Mouse (Mus musculus) CD8-positive naive resting alpha-beta T cell, adult 2 months (primary cell): ENCODE data around the gene Ntsr1.

Source experiments
- DNase-seq, 2 experiments: peaks; one replicate each; pipeline ENCODE4 v3.0.0; 2022; ENCODE audit warnings: low read depth in 2 of 2, low spot score in 2 of 2

Ntsr1 gene

GRCm38 (mm10) chr2:180556470-180556869, 56.7 kb downstream of the Ntsr1 start:
- no peak for DNase-seq

GRCm38 (mm10) chr2:180560245-180560644, 60.5 kb downstream of the Ntsr1 start:
- no peak for DNase-seq

DNA sequence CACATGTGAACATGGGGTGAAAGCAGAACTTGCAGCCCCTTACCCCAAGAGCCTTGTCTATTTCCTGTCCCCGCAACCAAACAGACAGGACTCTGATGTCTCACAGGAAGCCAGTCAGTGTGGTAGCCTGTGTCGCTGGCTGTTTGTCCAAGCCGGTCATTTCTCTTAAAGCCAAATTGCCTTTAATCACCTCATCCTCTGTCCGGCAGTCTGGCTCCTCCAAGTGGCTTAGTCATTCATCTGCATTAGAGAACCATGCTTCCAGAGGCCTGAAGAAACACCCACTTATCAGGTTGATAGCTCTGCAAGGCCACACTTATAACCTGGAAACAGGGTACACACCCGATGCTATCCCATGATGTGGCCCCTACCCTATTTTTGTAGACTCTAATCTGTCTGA, 62.4 kb downstream of the Ntsr1 start:
- no peak for DNase-seq

GRCm38 (mm10) chr2:180563296-180563695, 63.5 kb downstream of the Ntsr1 start:
- no peak for DNase-seq

- no peak for DNase-seq
Measured at GRCm38 (mm10) chr2:180563841-180564240, 64.1 kb downstream of the Ntsr1 start.

GRCm38 (mm10) chr2:180566240-180566913, 66.6 kb downstream of the Ntsr1 start:
- DNase-seq, result peak; percentile 33 to 43

- DNase-seq, result no peak
Measured at GRCm38 (mm10) chr2:180569028-180569643, 69.4 kb downstream of the Ntsr1 start.

GRCm38 (mm10) chr2:180576482-180576881, 76.7 kb downstream of the Ntsr1 start:
- DNase-seq, result no peak

- DNase-seq, result peak; percentile 52 to 65
Measured at GRCm38 (mm10) chr2:180578686-180579085, 78.9 kb downstream of the Ntsr1 start.

DNA sequence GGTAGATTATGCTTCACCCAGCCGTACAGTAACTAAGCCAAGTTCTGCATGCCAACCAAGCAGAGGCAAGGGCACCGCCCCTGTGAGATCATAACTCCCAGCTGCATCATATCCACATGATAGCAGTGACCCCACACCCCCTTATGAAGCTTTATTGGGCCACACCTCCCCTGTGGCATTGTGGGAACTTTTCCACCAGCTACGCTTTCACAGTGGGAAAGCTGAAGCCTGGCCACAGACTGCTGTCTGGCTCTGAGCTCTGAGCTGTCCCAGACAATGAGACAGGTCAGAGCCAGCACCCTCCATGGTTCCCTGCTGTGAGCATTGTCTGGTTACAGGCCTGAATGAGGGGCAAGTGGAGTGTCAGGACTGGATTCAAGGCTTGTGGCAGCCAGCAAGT, 81.2 kb downstream of the Ntsr1 start, which contains the start of gene Mrgbp:
Mrgbp (plus strand) TSS at position 303 of the 400 bp plus-strand sequence.
- no peak for DNase-seq

GRCm38 (mm10) chr2:180582481-180583153, 82.8 kb downstream of the Ntsr1 start:
- peak; percentile 98 to 99 for DNase-seq

GRCm38 (mm10) chr2:180583154-180583507, 83.4 kb downstream of the Ntsr1 start:
- no peak for DNase-seq

DNA sequence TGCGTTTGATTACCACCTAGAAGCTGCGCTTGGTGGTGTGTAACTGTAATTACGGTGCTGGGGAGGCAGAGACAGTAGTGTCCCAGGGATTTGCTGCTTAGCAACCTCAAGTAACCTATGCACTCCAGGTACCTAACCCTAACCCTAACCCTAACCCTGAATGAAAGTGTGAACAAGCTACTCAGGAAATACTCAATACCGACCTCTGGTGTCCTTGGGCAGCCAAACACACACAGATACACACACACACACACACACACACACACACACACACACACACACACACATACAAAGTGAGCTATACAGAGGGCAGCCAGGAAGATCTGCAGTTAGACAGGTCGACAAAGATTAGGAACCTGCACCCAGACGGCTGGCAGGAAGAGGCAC, 89.0 kb downstream of the Ntsr1 start:
- peak in 1 of 2 experiments; percentile 39 for DNase-seq

DNA sequence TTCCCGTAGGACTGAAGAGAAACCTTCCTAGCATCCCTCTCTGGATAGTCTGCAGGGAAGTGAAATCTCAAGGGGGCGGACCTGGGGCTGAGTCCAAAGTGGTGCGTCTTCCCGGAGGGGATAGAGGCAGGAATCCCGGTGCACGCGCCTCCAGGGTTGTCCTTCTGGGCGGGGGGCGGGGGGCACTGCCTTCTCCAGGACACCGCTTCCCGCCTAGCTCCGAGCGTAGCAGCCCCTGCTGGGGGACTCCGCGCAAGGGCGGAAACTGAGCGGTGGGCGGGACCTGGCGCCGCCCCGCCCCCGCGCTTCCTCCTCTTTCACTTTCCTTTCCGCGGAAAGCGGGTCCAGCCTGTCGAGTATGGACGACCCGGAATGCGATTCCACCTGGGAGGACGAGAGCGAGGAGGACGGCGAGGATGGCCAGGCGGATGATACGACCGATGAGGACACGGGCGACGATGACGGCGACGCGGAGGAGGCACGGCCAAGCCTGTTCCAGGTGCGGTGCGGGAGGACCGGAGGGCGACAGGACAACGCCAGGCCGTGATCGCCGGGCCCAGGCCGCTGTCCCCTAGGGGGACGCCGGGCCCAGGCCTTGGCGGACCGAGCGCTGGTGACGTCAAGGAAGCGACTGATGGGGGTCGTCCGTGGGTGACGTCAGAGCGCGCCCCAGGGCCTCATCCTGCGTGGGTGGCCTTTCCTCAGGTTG, 89.5 kb downstream of the Ntsr1 start, which contains the start of gene Ogfr:
Ogfr (plus strand) TSS at position 123 of the 709 bp plus-strand sequence.
- DNase-seq, result peak; percentile 77 to 80
